Mouse (Mus musculus) spleen, postnatal 4 days (tissue): ENCODE results near the gene Nisch.

Experiments
- DNase-seq, 2 experiments: peaks; one replicate each; pipeline ENCODE4 v3.0.0; 2022; ENCODE audit warnings: low spot score in 2 of 2

Gene Nisch

DNA sequence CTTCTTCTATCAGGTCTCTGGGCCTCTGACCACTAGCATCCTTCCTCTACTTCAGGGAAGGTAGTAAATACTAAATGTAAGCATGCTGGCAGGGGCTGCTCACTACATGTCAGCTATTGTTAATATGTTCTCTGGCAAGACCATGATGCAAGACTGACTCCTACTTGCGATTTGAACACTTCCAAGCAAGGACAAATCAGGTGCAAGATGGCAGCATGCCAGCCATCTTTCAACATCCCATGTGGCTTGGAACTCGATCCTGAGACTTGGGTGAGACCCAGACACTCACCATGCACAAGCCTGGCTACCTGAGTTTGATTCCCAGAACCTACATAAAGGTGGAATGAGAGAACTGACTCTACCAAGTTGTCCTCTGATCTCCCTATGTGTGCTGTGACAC lies 24.8 kb downstream of the Nisch start:
- no peak for DNase-seq

GRCm38 (mm10) chr14:31189348-31189747 lies 27.4 kb downstream of the Nisch start:
- no peak for DNase-seq

DNA sequence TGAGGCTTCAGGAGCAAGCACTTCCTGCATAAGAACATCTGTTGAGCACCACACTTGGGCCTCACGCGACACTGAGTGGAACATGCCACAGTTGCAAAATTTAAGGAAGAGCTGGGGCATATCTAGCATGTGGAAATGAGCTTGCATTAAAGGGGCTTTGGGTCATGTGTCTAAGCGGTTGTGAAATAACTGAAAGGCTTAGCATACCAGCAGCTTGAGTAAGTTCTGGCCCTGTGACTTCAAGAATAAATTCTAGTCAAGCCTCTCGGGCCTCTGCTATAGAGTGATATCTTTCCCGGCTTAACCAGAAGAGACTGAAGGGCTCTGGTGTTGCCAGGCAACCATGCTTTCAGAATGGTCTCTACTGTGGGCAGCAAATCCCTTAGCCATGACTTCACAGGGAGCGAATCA lies 28.0 kb downstream of the Nisch start:
- DNase-seq: no peak

DNA sequence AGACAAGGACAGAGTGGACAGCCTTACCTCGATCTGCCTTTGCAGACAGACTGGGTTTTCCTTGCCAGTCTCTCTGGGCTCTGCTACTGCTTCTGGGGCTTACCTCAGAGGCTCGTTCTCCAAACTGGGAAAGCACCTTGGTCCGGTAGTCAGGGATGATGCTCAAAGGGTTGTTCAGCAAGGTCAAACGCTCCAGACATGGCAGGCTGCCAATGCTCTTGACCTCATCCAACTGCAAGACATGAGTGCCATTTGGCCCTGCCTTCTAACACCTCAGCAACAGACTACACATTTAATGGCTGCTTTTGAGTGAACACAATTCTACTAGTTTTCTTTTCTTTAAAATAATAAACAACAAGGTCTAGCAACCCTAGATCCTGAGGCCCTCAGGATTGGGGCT lies 30.1 kb downstream of the Nisch start:
- no peak for DNase-seq

DNA sequence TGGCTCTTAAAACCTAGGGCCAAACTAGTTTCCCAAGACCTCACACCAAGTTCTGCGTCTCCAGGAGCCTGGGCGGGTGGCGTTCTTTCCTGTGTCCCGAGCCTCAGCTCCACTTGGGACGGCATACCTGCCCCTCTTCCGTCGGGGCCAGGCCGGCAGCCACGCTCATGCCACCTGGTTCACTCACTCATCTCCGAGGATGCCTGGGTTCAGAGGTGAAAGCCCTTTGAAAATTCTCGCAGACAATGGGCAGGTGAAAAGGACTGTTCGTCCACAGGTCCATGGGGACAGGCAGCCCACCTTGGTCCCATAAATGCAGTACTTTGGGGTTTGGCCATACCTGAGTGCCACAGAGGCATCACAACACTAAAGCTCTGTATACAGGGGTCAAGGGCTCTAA lies 32.6 kb downstream of the Nisch start:
- no peak for DNase-seq

DNA sequence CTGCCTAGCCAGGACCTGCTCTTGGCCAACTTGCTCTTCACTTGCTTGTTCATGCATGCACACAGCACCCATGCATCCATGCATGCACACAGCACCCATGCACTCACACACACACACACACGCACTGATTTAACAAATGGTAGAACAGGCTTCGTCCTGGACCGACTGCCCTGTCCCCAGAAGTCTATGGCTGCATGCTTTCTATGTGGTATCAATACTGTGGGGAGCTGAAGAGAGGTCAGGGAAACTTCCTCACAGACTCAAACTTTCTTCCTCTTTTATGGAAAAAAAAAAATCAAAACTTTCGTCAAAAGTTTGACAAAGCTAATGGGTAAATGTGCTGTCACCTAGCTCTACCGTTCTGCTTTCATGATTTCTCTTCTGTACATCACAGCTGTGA lies 33.2 kb downstream of the Nisch start:
- DNase-seq: no peak

GRCm38 (mm10) chr14:31182786-31183290 lies 33.9 kb downstream of the Nisch start:
- no peak for DNase-seq

GRCm38 (mm10) chr14:31181512-31181911 lies 35.2 kb downstream of the Nisch start:
- no peak for DNase-seq

- DNase-seq: no peak
Measured at GRCm38 (mm10) chr14:31179677-31180365, 36.9 kb downstream of the Nisch start.

- DNase-seq: no peak
Measured at GRCm38 (mm10) chr14:31177715-31178114, 39.0 kb downstream of the Nisch start.

DNA sequence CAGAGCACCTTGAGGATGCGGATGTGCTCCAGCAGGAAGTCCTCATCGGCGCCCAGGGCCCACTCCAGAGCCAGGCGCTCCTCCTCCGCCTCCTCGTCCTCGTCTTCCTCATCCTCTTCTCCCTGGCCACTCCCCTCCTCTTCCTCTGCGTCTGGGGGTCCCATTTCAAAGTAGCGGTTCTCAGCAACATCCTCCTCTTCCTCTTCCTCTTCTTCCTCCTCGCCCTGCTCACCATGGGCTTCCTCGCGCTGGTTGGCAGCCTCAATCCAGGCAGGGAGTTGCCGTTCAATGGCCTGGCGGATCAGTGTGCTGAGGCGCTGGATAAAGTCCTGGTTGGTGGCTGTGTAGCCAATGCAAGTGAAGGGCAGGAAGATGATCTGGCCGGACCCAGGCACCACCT lies 39.5 kb downstream of the Nisch start:
- DNase-seq: no peak

GRCm38 (mm10) chr14:31173537-31173936 lies 43.2 kb downstream of the Nisch start:
- DNase-seq: no peak

DNA sequence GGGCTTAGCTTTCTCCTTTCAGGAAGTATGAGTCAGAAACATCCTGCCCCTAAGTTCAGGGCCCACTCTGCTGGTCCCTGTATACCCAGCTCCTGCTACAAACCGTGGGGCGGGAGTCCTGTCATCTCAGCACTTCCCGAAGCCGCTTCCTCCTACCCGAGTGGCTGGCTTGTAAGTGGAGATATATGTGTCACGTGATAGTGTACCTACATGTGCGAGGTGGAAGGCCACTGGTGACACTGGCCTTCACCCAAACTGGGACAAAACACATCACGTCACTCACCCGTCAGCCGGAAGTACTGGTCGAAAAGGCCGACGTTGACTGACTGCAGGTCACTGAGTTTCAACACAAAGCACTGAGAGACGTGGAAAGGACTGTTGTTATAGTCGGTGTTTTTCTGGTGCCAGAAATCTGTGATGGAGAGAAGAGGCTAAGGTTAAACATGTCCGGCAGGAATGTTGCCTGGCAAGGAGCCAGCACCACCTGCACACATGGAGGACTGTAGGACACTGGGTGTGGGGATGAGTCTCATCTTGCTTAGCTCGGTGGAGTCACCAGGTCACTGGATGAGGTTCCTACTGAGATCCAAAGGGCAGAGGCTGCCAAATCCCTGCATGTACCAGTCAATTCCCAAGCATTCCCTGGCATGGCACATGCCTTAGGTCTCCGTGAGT lies 43.8 kb downstream of the Nisch start:
- DNase-seq: no peak

DNA sequence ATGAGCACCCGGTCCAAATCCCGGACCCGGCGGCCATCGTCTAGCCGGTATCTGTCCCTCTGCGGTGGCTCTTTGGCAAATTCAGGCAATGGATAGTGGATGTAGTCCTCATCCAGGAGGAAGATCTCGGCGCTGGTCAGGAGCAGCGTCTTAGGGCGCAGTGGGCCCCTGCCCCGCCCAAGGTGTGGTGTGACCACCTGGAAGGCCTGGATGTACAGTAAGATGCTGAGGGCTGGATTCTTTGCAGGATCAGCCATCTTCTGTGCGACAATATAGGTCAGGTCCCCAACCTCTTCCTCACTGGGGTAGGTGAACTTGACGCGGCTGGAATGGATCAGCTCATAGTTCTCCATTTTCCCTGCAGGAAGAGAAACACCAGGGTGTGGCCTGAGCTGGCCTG lies 44.9 kb downstream of the Nisch start:
- no peak for DNase-seq

- no peak for DNase-seq
Measured at GRCm38 (mm10) chr14:31171386-31171785, 45.4 kb downstream of the Nisch start.

DNA sequence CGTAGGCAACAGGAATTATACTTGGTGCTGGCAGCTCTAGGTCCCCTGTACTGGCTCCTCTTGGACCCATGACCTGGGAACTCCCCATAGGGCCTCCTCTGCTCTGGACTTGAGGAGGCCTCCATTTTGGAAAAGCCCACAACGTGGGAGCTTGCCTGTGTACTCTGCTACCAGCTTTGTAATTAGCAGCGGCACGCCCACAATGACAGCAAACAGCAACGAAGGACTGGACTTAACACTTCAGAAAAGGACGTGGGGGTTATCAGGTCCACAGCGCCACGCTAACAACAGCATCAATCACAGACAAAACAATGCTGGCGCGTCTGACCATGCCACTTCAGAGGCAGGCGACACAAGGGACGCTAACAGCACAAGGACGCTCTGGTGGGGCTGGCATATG lies 45.8 kb downstream of the Nisch start:
- no peak for DNase-seq

DNA sequence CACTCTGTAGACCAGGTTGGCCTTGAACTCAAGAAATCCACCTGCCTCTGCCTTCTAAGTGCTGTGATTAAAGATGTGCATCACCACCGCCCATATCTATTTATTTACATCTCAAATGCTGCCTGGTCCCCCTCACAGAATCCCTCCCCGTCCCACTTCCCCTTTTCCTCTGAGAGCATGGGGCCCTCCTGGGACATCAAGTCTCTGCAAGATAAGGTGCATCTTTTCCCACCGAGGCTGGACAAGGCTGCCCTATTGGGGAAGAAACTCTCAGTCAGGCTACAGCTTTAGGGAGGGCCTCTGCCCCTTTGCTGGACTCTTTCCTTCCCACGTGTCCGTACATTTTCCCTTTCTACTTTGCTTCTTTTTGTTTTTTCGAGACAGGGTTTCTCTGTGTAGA lies 47.2 kb downstream of the Nisch start:
- DNase-seq: no peak

GRCm38 (mm10) chr14:31168425-31168824 lies 48.3 kb downstream of the Nisch start, which contains the start of gene Stab1:
Gene Stab1, minus strand, starts transcription at chr14:31168641.
- DNase-seq: no peak

- no peak for DNase-seq
Measured at GRCm38 (mm10) chr14:31166827-31167226, 49.9 kb downstream of the Nisch start.

DNA sequence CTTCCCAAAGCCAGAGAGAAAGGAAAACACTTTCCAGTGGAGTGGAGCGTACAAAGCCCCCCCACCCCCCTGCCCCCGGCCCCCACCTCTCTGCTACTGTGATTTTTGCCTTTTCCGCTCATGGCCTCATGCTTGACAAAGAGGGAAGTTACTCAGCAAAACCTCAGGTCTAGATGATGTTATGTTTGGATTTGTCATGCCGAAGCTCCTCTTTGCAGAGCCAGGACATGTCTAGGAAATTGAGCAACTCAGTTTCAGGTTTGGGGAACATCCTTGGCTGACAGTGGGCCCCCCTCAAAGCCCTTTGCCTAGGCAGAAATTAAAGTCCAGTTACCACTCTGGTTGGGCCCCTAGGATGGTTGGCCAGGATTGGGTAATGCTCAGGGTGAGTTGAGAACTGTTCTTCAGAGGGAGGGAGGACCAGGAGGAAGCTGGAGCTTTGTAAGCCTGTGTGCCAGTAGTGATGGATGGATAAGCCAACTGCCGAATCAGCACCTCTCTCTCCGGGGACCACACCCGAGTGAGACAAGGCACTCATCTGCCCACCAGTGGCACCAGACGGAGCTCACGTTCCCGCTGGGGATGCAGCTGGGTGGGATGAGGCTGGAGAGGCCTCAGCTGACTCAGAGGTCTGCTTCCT lies 50.6 kb downstream of the Nisch start:
- peak in 1 of 2 experiments; percentile 67 for DNase-seq

GRCm38 (mm10) chr14:31165458-31165857 lies 51.3 kb downstream of the Nisch start:
- no peak for DNase-seq

GRCm38 (mm10) chr14:31165010-31165409 lies 51.7 kb downstream of the Nisch start:
- no peak for DNase-seq

DNA sequence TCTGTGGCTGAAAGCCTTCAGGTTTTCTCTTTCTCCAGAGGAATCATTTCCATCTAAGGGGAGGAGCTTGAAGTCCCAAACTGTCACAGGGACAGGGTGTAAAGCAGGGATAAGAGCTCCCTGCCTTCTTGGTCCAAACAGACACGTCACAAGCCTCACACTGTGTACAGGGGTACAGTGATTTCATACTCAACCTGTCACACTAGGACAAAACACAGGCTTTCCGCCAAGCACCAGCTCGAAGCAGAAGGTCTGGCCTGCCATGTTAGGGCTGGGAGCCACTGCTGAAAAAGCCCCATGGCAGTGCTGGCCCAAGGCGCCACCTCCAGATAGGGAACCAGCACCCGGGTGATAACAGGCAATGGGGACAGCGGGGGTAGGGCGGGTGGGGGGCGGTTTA lies 52.7 kb downstream of the Nisch start:
- DNase-seq: no peak
